Mouse (Mus musculus): Measurements from ENCODE around the gene Plcb1.

DNA sequence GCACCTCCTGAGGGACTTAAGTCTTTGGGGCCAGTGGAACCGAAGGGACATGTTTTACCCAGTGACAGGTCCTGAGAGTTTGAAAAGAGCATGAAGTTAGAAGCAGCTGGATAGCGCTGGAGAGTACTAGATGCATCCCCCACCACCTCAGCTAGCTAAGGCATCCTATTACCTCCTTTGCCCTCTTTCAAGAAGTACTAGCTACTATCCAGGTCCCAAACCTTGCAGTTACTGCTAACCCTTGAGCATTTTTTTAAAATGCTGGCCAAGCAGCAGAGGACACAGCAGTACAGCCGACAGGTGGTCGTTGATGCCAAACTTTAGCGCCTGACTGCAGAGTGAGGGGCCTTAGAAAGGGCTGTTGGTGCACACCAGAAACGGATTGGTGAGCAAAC lies 986 bp downstream of the Plcb1 start:
- TF ChIP-seq USF1 (IDR thresholded peaks at IDR 0.05; ENCODE audit: low read depth) (no peak), CTCF (IDR thresholded peaks at IDR 0.05; ENCODE audit: control insufficient read depth, insufficient read depth, insufficient read length) (no peak), MAX (IDR thresholded peaks at IDR 0.05) (no peak), MYOD1 (IDR thresholded peaks at IDR 0.05; ENCODE audit: control insufficient read depth, insufficient read length, low read depth) (no peak), CEBPB (IDR thresholded peaks at IDR 0.05; ENCODE audit: low read depth) (no peak)
